Mouse (Mus musculus): ENCODE measurements around the gene Erbb4.

Gene Erbb4

GRCm38 (mm10) chr1:68049856-68050255 lies 1058.0 kb downstream of the Erbb4 start:
- no peak for DNase-seq

DNA sequence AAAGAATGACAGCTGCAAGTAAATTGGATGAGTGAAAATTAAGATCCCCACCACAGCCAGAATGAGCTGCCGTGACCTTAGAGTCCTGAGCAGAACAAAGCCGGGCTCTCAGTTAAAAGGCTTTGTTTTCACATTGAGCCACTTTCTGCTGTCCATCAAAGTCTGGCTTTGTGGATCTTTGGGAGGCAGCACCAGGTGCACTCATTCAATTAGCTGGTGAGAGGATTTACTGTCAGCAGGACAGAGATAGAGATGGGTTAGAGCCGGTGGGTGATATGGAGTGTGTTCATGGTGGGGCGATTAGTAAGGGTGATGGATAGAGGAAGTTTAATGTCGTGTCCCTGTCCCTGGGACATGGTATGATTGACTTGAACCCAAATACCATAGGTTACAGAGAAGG lies 1060.7 kb downstream of the Erbb4 start:
- no peak for DNase-seq

DNA sequence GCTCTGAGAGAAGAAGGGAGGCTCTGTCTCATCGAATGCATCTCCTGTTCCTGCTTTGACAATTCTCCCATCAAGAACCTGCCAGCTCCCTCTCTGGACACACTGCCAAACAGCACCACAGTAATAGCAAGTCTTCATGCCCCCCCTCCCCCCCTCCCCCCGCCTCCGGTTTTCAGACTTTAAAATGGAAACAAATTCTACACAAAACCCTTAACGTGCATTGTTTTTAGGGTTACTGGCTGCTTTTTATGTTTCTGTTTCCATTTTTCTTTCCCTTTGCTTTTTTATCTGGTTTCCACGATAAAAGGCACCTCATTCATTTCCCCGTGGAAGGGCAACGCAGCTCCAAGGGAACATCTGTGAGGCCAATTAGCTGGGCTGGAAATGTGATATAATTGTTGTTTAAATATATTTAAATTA lies 1061.3 kb downstream of the Erbb4 start:
- DNase-seq, result no peak

DNA sequence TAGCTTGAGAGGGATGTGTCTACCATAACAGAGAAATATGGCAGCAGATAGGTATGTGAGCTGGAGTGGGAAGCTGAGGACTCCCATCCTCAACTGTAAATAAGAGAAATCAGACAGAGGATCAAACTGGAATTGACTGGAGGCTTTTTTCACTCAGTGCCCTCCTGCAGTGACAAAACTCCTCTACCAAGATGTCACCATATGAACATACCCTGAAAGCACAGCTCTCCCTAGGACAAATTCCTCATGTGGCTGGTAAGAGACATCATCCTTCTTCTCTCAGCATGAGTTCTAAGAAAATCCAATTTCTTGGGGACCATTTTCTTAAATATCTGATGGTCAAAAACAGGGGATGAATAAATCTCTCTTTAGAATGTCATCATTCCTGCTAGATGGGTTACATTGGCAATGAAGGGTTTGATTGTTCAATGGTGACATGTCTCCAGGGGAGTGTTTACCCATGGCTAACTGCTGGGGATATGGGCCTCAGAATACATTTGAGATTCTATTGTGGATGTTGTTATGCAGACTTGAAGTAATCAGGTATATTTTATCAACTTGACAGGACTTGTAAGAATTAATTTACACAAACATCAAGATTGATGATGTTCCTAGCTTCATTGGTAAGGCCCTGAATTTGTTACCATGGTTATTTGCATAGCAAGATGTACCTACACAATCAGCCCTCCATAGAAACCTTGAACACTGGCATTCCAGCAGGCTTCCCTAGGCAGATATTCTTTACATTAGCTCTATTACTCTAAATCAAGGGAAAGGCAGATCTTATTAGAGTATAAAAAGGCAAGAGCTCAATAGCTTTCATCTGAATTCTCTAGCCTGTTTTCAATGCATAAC lies 1083.5 kb downstream of the Erbb4 start:
- DNase-seq, result no peak

DNA sequence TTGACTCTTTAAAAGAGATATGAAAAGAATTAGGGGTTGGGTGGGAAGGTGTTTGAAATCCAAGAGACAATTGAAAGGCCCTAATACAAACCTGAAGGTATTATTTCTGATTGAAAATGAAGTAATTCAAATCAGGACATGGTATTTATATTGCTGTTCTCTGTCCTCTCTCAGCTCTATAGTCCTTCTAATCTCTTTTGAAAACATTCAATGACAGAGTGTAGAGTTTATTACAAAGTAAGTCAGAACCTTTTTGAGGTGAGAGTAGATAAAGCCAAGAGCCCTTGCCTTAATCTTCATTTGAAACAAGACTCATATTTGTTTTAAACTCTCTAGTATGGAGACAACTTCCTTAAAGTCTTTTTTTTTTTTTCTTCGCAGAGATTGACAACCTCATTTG lies 1087.8 kb downstream of the Erbb4 start:
- no peak for DNase-seq

- no peak for DNase-seq
Measured at GRCm38 (mm10) chr1:68019618-68020017, 1088.2 kb downstream of the Erbb4 start.
